ENCODE assay signal across 29 mouse cellular contexts in genomic region chr3:83052102-83052501, GRCm38 (mm10). TPM values are rescaled to one million over a fixed set of nuclear protein-coding genes. Genes with fewer than 3 reads are reported as not detected.
DNase-seq lines count a peak whose midpoint lies in the region; ATAC-seq and TF ChIP-seq lines count a peak whose summit lies in the region.
"Had no signal": no experiment of that assay in that cellular context is flagged by ENCODE, and none has a peak within 500 bp of the region (broad histone marks: within the 10 kb centered on the region; RNA-seq: fewer than 3 reads in every experiment).

No protein-coding gene starts in this region.

- no peak overlapping the region for H3K4me3 ChIP-seq in liver, adult 2 months (ENCODE audit: insufficient read depth, low read depth, low read length)
- no peak overlapping the region for H3K4me3 ChIP-seq in liver, embryonic 11.5 days (ENCODE audit: low read depth, low read length)
- H3K4me3 ChIP-seq: forebrain, embryonic 10.5 days; forebrain, embryonic 13.5 days; heart, embryonic 13.5 days had no signal

- H3K4me2 ChIP-seq in liver, embryonic 11.5 days, result no peak overlapping the region
- H3K4me2 ChIP-seq: forebrain, embryonic 13.5 days; heart, embryonic 13.5 days; hindbrain, embryonic 14.5 days had no signal

- TF ChIP-seq POLR2A in liver, adult 2 months (IDR thresholded peaks at IDR 0.05; ENCODE audit: extremely low read depth, insufficient read depth, low read length), result no peak

- H3K9ac ChIP-seq in liver, adult 2 months (ENCODE audit: low read depth, low read length), result no peak overlapping the region
- H3K9ac ChIP-seq in liver, embryonic 11.5 days (ENCODE audit: low read depth, low read length), result no peak overlapping the region
- H3K9ac ChIP-seq: forebrain, embryonic 13.5 days; heart, embryonic 13.5 days; hindbrain, embryonic 14.5 days had no signal

- no peak for TF ChIP-seq CTCF in liver, adult 2 months (IDR thresholded peaks at IDR 0.05; ENCODE audit: low read depth, low read length)

- WGBS in liver, adult 2 months, result 18% methylated on average over 5 of the region's 5 CpGs
- 71% methylated on average over 5 of the region's 5 CpGs for WGBS in liver, embryonic 11.5 days

- no peak for ATAC-seq in liver, embryonic 11.5 days (replicated peaks; ENCODE audit: low FRiP score)
- ATAC-seq: CD4-positive, CD25-positive, alpha-beta regulatory T cell, adult 4 months; forebrain, embryonic 13.5 days; forebrain, embryonic 16.5 days; hindbrain, postnatal 0 days; inflammation-experienced regulatory T-cells, adult 6 months; intestine, embryonic 16.5 days had no signal

- no peaks in the 10 kb centered on the region for H3K9me3 ChIP-seq in liver, embryonic 11.5 days (ENCODE audit: control insufficient read depth, low read length)
- H3K9me3 ChIP-seq: forebrain, embryonic 10.5 days; forebrain, embryonic 13.5 days; heart, embryonic 13.5 days had no signal

- H3K4me1 ChIP-seq in liver, adult 2 months (ENCODE audit: control insufficient read depth, insufficient read depth, low read length), result peaks cover 25% of the 10 kb centered on the region
- peaks cover 7% of the 10 kb centered on the region for H3K4me1 ChIP-seq in liver, embryonic 11.5 days (replicated peaks; ENCODE audit: control insufficient read depth, insufficient read depth, low read length)

- peak; percentile 98 for DNase-seq in liver, adult 2 months (ENCODE audit: extremely low read depth, low read depth, low spot score)
- DNase-seq in liver, embryonic 11.5 days (ENCODE audit: low spot score), result no peak
- DNase-seq in 416B (ENCODE audit: low read depth), result peak; percentile 16
- DNase-seq in R1 (ENCODE audit: low read depth, low spot score), result peak; percentile 37
- DNase-seq in gastrocnemius, postnatal 4 days (ENCODE audit: low spot score in 2 of 2), result no peak
- no peak for DNase-seq in ovary, postnatal 10 days (ENCODE audit: low spot score)
- DNase-seq: adrenal gland, postnatal 10 days; adrenal gland, postnatal 36 days; cerebellum, adult 18-20 months; cerebellum, adult 9-10 months; cerebellum, postnatal 14 days; gastrocnemius, postnatal 10 days; heart, adult 18-20 months; heart, postnatal 14 days; heart, postnatal 4 days had no signal

- H3K79me2 ChIP-seq in liver, adult 2 months (ENCODE audit: control insufficient read depth, insufficient read depth, low read length), result peaks cover 8% of the 10 kb centered on the region; the same call in 1 of the 2 replicates

- H3K27me3 ChIP-seq in liver, adult 2 months (ENCODE audit: control insufficient read depth, insufficient read depth, low read length), result no peaks in the 10 kb centered on the region
- H3K27me3 ChIP-seq in liver, embryonic 11.5 days (replicated peaks; ENCODE audit: control insufficient read depth, insufficient read depth, low read length), result no peaks in the 10 kb centered on the region
- H3K27me3 ChIP-seq: forebrain, embryonic 13.5 days; heart, embryonic 13.5 days had no signal

- peaks cover 14% of the 10 kb centered on the region for H3K36me3 ChIP-seq in liver, adult 2 months (ENCODE audit: control insufficient read depth, insufficient read depth, low read length)
- peaks cover 2% of the 10 kb centered on the region; the same call in 1 of the 2 replicates for H3K36me3 ChIP-seq in liver, embryonic 11.5 days (ENCODE audit: control insufficient read depth, insufficient read depth, low read length)

- peak overlapping the region; percentile 98 for H3K27ac ChIP-seq in liver, adult 2 months (replicated peaks; ENCODE audit: insufficient read depth, low read depth, low read length)
- no peak overlapping the region for H3K27ac ChIP-seq in liver, embryonic 11.5 days (ENCODE audit: low read depth, low read length)
- H3K27ac ChIP-seq: forebrain, embryonic 10.5 days; forebrain, embryonic 13.5 days; heart, embryonic 13.5 days; hindbrain, embryonic 14.5 days; hindbrain, postnatal 0 days had no signal

RNA-seq across cellular contexts. Expression of gene Fgb, which starts 2.4 kb away (rescaled TPM):
- 2,420 and 2,798 TPM in 2 replicates for total RNA-seq in liver, adult 2 months (2014; rRNA removed)
- 918 and 923 TPM in 2 replicates for polyA plus RNA-seq in liver, adult 2 months (2012; rRNA removed)
- polyA plus RNA-seq in liver, embryonic 11.5 days (2014; fragmentation: Nextera tagmentation; extraction: Ambion mirVana), result 176 and 188 TPM in 2 replicates
- total RNA-seq in gastrocnemius, postnatal 4 days (2021), result 1 to 10 TPM in 1 of 2 experiments, under 1 TPM in 1; 0.27 to 3.4 TPM
- total RNA-seq: ES-E14; heart, adult 18-20 months; heart, postnatal 14 days; hindbrain, postnatal 0 days had no signal
- polyA plus RNA-seq: C2C12; CD4-positive, CD25-positive, alpha-beta regulatory T cell, adult 4 months; forebrain, embryonic 10.5 days; forebrain, embryonic 13.5 days; hindbrain, embryonic 11.5 days; hindbrain, embryonic 14.5 days; hindbrain, postnatal 0 days; inflammation-experienced regulatory T-cells, adult 6 months had no signal

RNA-seq across cellular contexts. Expression of gene Plrg1, which starts 3.2 kb away (rescaled TPM):
- 34.1 and 35.1 TPM in 2 replicates for total RNA-seq in liver, adult 2 months (2014; rRNA removed)
- 20.7 and 21.8 TPM in 2 replicates for polyA plus RNA-seq in liver, adult 2 months (2012; rRNA removed)
- 92.7 and 103 TPM in 2 replicates for polyA plus RNA-seq in liver, embryonic 11.5 days (2014; fragmentation: Nextera tagmentation; extraction: Ambion mirVana)
- total RNA-seq in gastrocnemius, postnatal 4 days (2021), result 10 to 100 TPM; 40.6 to 45.7 TPM

RNA-seq across cellular contexts. Expression of gene Fga, which starts 26.2 kb away (rescaled TPM):
- 3,320 and 3,369 TPM in 2 replicates for total RNA-seq in liver, adult 2 months (2014; rRNA removed)
- 877 and 984 TPM in 2 replicates for polyA plus RNA-seq in liver, adult 2 months (2012; rRNA removed)
- polyA plus RNA-seq in liver, embryonic 11.5 days (2014; fragmentation: Nextera tagmentation; extraction: Ambion mirVana), result 161 and 182 TPM in 2 replicates
- 1 to 10 TPM in 1 of 2 experiments, under 1 TPM in 1; 0.59 to 8.2 TPM for total RNA-seq in gastrocnemius, postnatal 4 days (2021)
- total RNA-seq: ES-E14; heart, adult 18-20 months; heart, postnatal 14 days; hindbrain, postnatal 0 days had no signal
- polyA plus RNA-seq: C2C12; CD4-positive, CD25-positive, alpha-beta regulatory T cell, adult 4 months; embryonic facial prominence, embryonic 11.5 days; embryonic facial prominence, embryonic 14.5 days; forebrain, embryonic 10.5 days; forebrain, embryonic 13.5 days; hindbrain, embryonic 11.5 days; hindbrain, embryonic 14.5 days; hindbrain, postnatal 0 days; inflammation-experienced regulatory T-cells, adult 6 months had no signal

RNA-seq across cellular contexts. Expression of gene Fgg, which starts 44.6 kb away (rescaled TPM):
- total RNA-seq in liver, adult 2 months (2014; rRNA removed), result 3,843 and 4,358 TPM in 2 replicates
- polyA plus RNA-seq in liver, adult 2 months (2012; rRNA removed), result 2,564 and 2,816 TPM in 2 replicates
- polyA plus RNA-seq in liver, embryonic 11.5 days (2014; fragmentation: Nextera tagmentation; extraction: Ambion mirVana), result 178 and 182 TPM in 2 replicates
- 1 to 10 TPM in 1 of 2 experiments, under 1 TPM in 1; 0.78 to 5.0 TPM for total RNA-seq in gastrocnemius, postnatal 4 days (2021)
- total RNA-seq: heart, adult 18-20 months; heart, postnatal 14 days; hindbrain, postnatal 0 days had no signal
- polyA plus RNA-seq: C2C12; CD4-positive, CD25-positive, alpha-beta regulatory T cell, adult 4 months; forebrain, embryonic 10.5 days; forebrain, embryonic 13.5 days; hindbrain, embryonic 11.5 days; hindbrain, embryonic 14.5 days; inflammation-experienced regulatory T-cells, adult 6 months had no signal

Comparison
In these comparisons a context has a peak if more than half of its experiments do, and no peak if none do; other contexts are left out.
1. DNase-seq: peak in liver, adult 2 months (single experiment), 416B (single experiment) and R1 (single experiment); none in liver, embryonic 11.5 days (single experiment), gastrocnemius, postnatal 4 days (0 of 2) and ovary, postnatal 10 days (single experiment).
2. RNA of gene Fgb, which starts 2.4 kb away (total RNA-seq): 2,420 to 2,798 TPM in liver, adult 2 months; 0.27 to 3.4 TPM in gastrocnemius, postnatal 4 days; every median in the first group is over 100 times any median in the second.
3. RNA of gene Fga, which starts 26.2 kb away (total RNA-seq): 3,320 to 3,369 TPM in liver, adult 2 months; 0.59 to 8.2 TPM in gastrocnemius, postnatal 4 days; every median in the first group is over 100 times any median in the second.